Mouse (Mus musculus) stomach, postnatal 0 days (tissue): Measurements from ENCODE around the gene Gm5640. TPM values are rescaled to one million over a fixed set of nuclear protein-coding genes. Genes with fewer than 3 reads are reported as not detected.
"Not testable (repeated sequence)": the region's sequence is repeated elsewhere in the genome, so short reads cannot be mapped to it uniquely, and the experiment has no call there.

Experiments used
- ATAC-seq: fragments of 200-750 bp; cut with Nextera tagmentation; 2 replicates; pipeline ENCODE4 v1.8.0; 2017; ENCODE audit not compliant: low FRiP score, low TSS enrichment
- DNase-seq: peaks from one replicate; pipeline ENCODE4 v3.0.0-alpha.2; 2016; ENCODE audit warnings: low spot score
- H3K27ac ChIP-seq: fragments of 300-500 bp; sonication (generic); replicated peaks from 2 replicates; pipeline ENCODE4 v1.5.1; 2014; ENCODE audit warnings: mild to moderate bottlenecking, control low read depth
- H3K27me3 ChIP-seq: fragments of 300-500 bp; sonication (generic); 2 replicates; pipeline ENCODE4 v1.6.1; 2014; ENCODE audit warnings: low read length; ENCODE audit not compliant: control insufficient read depth, insufficient read depth
- H3K36me3 ChIP-seq: fragments of 300-500 bp; sonication (generic); 2 replicates; pipeline ENCODE4 v1.6.1; 2014; ENCODE audit warnings: low read length, mixed read lengths; ENCODE audit not compliant: control insufficient read depth, insufficient read depth
- H3K4me1 ChIP-seq: fragments of 300-500 bp; sonication (generic); replicated peaks from 2 replicates; pipeline ENCODE4 v1.6.1; 2014; ENCODE audit warnings: antibody characterized with exemption; ENCODE audit not compliant: control insufficient read depth, insufficient read depth
- H3K4me2 ChIP-seq: fragments of 300-500 bp; sonication (generic); replicated peaks from 2 replicates; pipeline ENCODE4 v1.6.1; 2014; ENCODE audit warnings: low read depth, mild to moderate bottlenecking, control low read depth, moderate library complexity
- H3K4me3 ChIP-seq: fragments of 300-500 bp; sonication (generic); 2 replicates; pipeline ENCODE4 v1.5.1; 2014; ENCODE audit warnings: low read depth, low read length, control low read depth
- H3K9ac ChIP-seq: fragments of 300-500 bp; sonication (generic); 2 replicates; pipeline ENCODE4 v1.6.1; 2014; ENCODE audit warnings: mild to moderate bottlenecking, low read length, control low read depth, mixed read lengths
- H3K9me3 ChIP-seq: fragments of 300-500 bp; sonication (generic); 2 replicates; pipeline ENCODE4 v1.6.1; 2016; ENCODE audit warnings: low read length; ENCODE audit not compliant: control insufficient read depth
- CTCF ChIP-seq: IDR thresholded peaks from 2 replicates; pipeline ENCODE4 v1.5.1; 2016; ENCODE audit warnings: antibody characterized with exemption, low read depth, mild to moderate bottlenecking, moderate library complexity
- EP300 ChIP-seq: optimal IDR thresholded peaks from 2 replicates; pipeline ENCODE3; 2016; ENCODE audit warnings: antibody characterized with exemption
- WGBS: fragments of 180-500 bp; shearing (Covaris S2); extraction: QIAGEN DNeasy Blood & Tissue Kit; methylation state at CpG from one replicate; pipeline ENCODE4 v1.1.7; 2014; 5-methylcytosine and 5-hydroxymethylcytosine counted together
- polyA plus RNA-seq: library from polyadenylated mRNA; unstranded; fragments of >200 nt; fragmentation: Nextera tagmentation; extraction: Ambion mirVana; gene quantifications from 2 replicates; pipeline ENCODE4 v1.2.1, GENCODE M21; 2015

Gm5640 gene
- 0.04 TPM in 1 of 2 replicates, not detected in the other for polyA plus RNA-seq

GRCm38 (mm10) chrX:74645466-74646323, at the start of gene Gm5640:
Gm5640 (minus strand) TSS chrX:74645635.
- H3K4me1 ChIP-seq, ATAC-seq, H3K36me3 ChIP-seq, H3K27me3 ChIP-seq, H3K9me3 ChIP-seq, DNase-seq, H3K4me3 ChIP-seq, H3K27ac ChIP-seq, H3K9ac ChIP-seq, H3K4me2 ChIP-seq: not testable (repeated sequence)
- 65% methylated on average over 2 of the region's 5 CpGs for WGBS

- not testable (repeated sequence) for H3K4me2 ChIP-seq, DNase-seq, H3K27ac ChIP-seq, H3K9ac ChIP-seq, H3K27me3 ChIP-seq, H3K4me3 ChIP-seq, H3K4me1 ChIP-seq, ATAC-seq, H3K36me3 ChIP-seq, H3K9me3 ChIP-seq
- no CpG with 5 or more reads among the region's 1 CpGs for WGBS
These were observed 958 bp upstream of the Gm5640 start for GRCm38 (mm10) chrX:74646393-74646792.

- ATAC-seq (no peak), DNase-seq (no peak)
- H3K36me3 ChIP-seq: no peaks in the 10 kb centered on the region
- H3K9ac ChIP-seq: no peak within 1 kb of the TSS
- H3K9me3 ChIP-seq: no peaks in the 10 kb centered on the region
- no peak for TF ChIP-seq CTCF
- no peak for TF ChIP-seq EP300
- no peak within 1 kb of the TSS for H3K27ac ChIP-seq
- no peaks in the 10 kb centered on the region for H3K27me3 ChIP-seq
- 89% methylated on average over 2 of the region's 2 CpGs for WGBS
- H3K4me2 ChIP-seq: no peak within 1 kb of the TSS
- no peaks in the 10 kb centered on the region for H3K4me1 ChIP-seq
- H3K4me3 ChIP-seq: no peak within 1 kb of the TSS
These were observed 53.1 kb downstream of the Gm5640 start, which contains the start of gene Olfr1325 for GRCm38 (mm10) chrX:74592379-74592778. Olfr1325 (plus strand) TSS chrX:74592679.

Other genes starting within 250 kb of the Gm5640 start
- gene G6pdx, start 216.4 kb downstream of the Gm5640 start, polyA plus RNA-seq: 83.7 and 90.3 TPM in 2 replicates
- gene Gm6880, start 164.2 kb downstream of the Gm5640 start, polyA plus RNA-seq: 0.25 TPM in 1 of 2 replicates, not detected in the other
- not detected in 2 replicates for gene Olfr1326-ps1, start 70.7 kb downstream of the Gm5640 start, polyA plus RNA-seq
- not detected in 2 replicates for gene Olfr1325, start 53.0 kb downstream of the Gm5640 start, polyA plus RNA-seq
- gene Gm6890, start 95.3 kb upstream of the Gm5640 start, polyA plus RNA-seq: 0.15 TPM in 1 of 2 replicates, not detected in the other
- not detected in 2 replicates for gene Gm5936, start 191.6 kb upstream of the Gm5640 start, polyA plus RNA-seq